Mouse (Mus musculus) limb, embryonic 10.5 days (tissue): Measurements from ENCODE around the gene Rmnd5a. TPM values are rescaled to one million over a fixed set of nuclear protein-coding genes. Genes with fewer than 3 reads are reported as not detected.

Source experiments
- DNase-seq: peaks from one replicate; pipeline ENCODE4 v3.0.0-alpha.2; 2017; ENCODE audit warnings: low spot score
- H3K27ac ChIP-seq: fragments of 300-500 bp; sonication (generic); 2 replicates; pipeline ENCODE4 v1.5.1; 2016; ENCODE audit warnings: mild to moderate bottlenecking
- H3K27me3 ChIP-seq: fragments of 300-500 bp; sonication (generic); 2 replicates; pipeline ENCODE4 v1.6.1; 2016; ENCODE audit warnings: low read depth, mild to moderate bottlenecking; ENCODE audit not compliant: poor library complexity, severe bottlenecking
- H3K36me3 ChIP-seq: fragments of 300-500 bp; sonication (generic); 2 replicates; pipeline ENCODE4 v1.6.1; 2016; ENCODE audit warnings: mild to moderate bottlenecking, moderate library complexity
- H3K4me1 ChIP-seq: fragments of 300-500 bp; sonication (generic); 2 replicates; pipeline ENCODE4 v1.6.1; 2016
- H3K4me3 ChIP-seq: fragments of 300-500 bp; sonication (generic); 2 replicates; pipeline ENCODE4 v1.5.1; 2016; ENCODE audit warnings: mild to moderate bottlenecking, moderate library complexity
- H3K9me3 ChIP-seq: fragments of 300-500 bp; sonication (generic); replicated peaks from 2 replicates; pipeline ENCODE4 v1.6.1; 2016; ENCODE audit warnings: mild to moderate bottlenecking
- WGBS: fragments of 180-500 bp; shearing (Covaris S2); methylation state at CpG from one replicate; pipeline ENCODE4 v1.1.7; 2016; 5-methylcytosine and 5-hydroxymethylcytosine counted together
- polyA plus RNA-seq: library from polyadenylated mRNA; unstranded; fragments of >200 nt; fragmentation: Nextera tagmentation; extraction: Ambion mirVana; gene quantifications from 2 replicates; pipeline ENCODE4 v1.2.1, GENCODE M21; 2016

The Rmnd5a gene
- polyA plus RNA-seq, 1 experiment from 2014 or later: 15.5 TPM

- Histone ChIP-seq H3K27ac (no peak overlapping the region), H3K27me3 (no peaks in the 10 kb centered on the region), H3K4me1 (peaks cover 7% of the 10 kb centered on the region), H3K4me3 (no peak overlapping the region), H3K36me3 (peaks cover 34% of the 10 kb centered on the region), H3K9me3 (no peaks in the 10 kb centered on the region)
- 88% methylated on average over 4 of the region's 4 CpGs for WGBS
- DNase-seq: no peak
Observed at GRCm38 (mm10) chr6:71427996-71428725, 12.3 kb downstream of the Rmnd5a start.

GRCm38 (mm10) chr6:71425681-71426080, 14.8 kb downstream of the Rmnd5a start:
- no peak overlapping the region for H3K4me3 ChIP-seq

GRCm38 (mm10) chr6:71423116-71423515, 17.3 kb downstream of the Rmnd5a start:
- Histone ChIP-seq H3K27me3 (no peaks in the 10 kb centered on the region), H3K27ac (no peak overlapping the region), H3K4me1 (peaks cover 3% of the 10 kb centered on the region; the same call in 1 of the 2 replicates), H3K4me3 (no peak overlapping the region), H3K36me3 (peaks cover 39% of the 10 kb centered on the region), H3K9me3 (no peaks in the 10 kb centered on the region)
- WGBS: 92% methylated on average over 3 of the region's 3 CpGs
- DNase-seq: no peak

More at GRCm38 (mm10) chr6:71425681-71426080, 14.8 kb downstream of the Rmnd5a start:
- H3K9me3 ChIP-seq: no peaks in the 10 kb centered on the region
- H3K27me3 ChIP-seq: no peaks in the 10 kb centered on the region
- peaks cover 37% of the 10 kb centered on the region for H3K36me3 ChIP-seq
- peaks cover 3% of the 10 kb centered on the region; the same call in 1 of the 2 replicates for H3K4me1 ChIP-seq
- DNase-seq: no peak
- no peak overlapping the region for H3K27ac ChIP-seq
- 92% methylated on average over 6 of the region's 6 CpGs for WGBS

DNA sequence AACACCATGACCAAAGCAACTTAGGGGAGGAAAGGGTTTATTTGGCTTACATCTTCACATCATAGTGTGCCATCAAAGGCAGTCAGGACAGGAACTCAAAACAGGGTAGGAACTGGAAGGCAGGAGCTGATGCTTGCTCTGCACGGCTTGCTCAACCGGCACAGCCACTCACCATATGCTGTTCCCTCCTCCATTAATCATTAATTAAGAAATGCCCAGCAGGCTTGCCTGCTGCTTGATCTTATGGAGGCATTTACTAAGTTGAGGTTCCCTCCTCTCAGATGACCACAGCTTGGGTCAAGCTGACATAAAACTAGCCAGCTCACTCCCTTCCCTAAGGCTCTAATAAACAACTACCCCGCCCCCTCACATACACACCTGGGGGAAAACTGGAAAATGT, 18.3 kb downstream of the Rmnd5a start:
- no peak for DNase-seq
- 76% methylated on average over 3 of the region's 3 CpGs for WGBS

DNA sequence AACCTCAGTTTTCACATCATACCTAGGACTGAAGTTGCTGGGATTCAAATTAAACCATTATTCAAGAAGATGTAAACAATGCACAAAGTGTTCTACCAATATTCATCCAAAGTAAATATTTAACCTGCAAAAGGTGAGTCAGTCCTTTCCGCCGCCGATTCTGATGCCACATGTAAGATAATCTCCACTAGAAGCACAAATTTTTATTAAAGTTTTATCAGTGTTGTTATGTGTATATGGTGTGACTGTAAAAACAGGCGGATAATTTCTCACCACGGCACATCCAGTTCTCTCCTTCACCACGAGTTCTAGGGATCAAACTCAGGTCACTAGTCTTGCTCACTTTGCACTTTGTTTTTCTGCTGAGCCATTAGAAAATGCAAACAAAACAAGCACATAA, 19.6 kb downstream of the Rmnd5a start:
- WGBS: 93% methylated on average over 6 of the region's 6 CpGs
- Histone ChIP-seq H3K4me1 (peaks cover 3% of the 10 kb centered on the region; the same call in 1 of the 2 replicates), H3K9me3 (no peaks in the 10 kb centered on the region), H3K4me3 (no peak overlapping the region), H3K36me3 (peaks cover 22% of the 10 kb centered on the region), H3K27ac (no peak overlapping the region), H3K27me3 (no peaks in the 10 kb centered on the region)
- no peak for DNase-seq

More for the DNA sequence above, 18.3 kb downstream of the Rmnd5a start:
- Histone ChIP-seq H3K4me1 (peaks cover 3% of the 10 kb centered on the region; the same call in 1 of the 2 replicates), H3K27ac (no peak overlapping the region), H3K27me3 (no peaks in the 10 kb centered on the region), H3K9me3 (no peaks in the 10 kb centered on the region), H3K4me3 (no peak overlapping the region), H3K36me3 (peaks cover 33% of the 10 kb centered on the region)

DNA sequence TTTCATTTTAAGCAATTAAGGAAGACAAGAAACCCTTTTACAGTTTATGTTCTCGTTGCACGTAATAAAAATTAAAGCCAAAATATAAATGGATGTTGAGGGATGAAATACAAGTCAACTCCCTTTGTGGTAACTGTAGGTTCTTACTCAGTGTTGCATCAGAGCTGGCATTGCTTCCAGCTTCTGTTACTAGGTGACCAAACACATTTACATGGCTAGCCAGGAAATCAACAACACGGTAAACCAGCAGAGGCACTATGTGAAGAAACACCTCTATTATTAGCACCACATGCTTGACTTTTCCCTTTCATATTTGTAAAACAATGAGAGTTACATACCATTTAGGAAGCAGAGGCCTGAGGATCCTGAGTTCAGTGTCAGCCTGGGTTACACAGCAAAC, 21.6 kb downstream of the Rmnd5a start:
- H3K36me3 ChIP-seq: peaks cover 22% of the 10 kb centered on the region
- H3K9me3 ChIP-seq: no peaks in the 10 kb centered on the region
- no peak overlapping the region for H3K4me3 ChIP-seq
- H3K27me3 ChIP-seq: no peaks in the 10 kb centered on the region
- H3K27ac ChIP-seq: no peak overlapping the region
- peaks cover 3% of the 10 kb centered on the region; the same call in 1 of the 2 replicates for H3K4me1 ChIP-seq
- WGBS: 94% methylated on average over 3 of the region's 3 CpGs
- DNase-seq: no peak

GRCm38 (mm10) chr6:71415446-71415845, 25.0 kb downstream of the Rmnd5a start:
- H3K36me3 ChIP-seq: peaks cover 36% of the 10 kb centered on the region
- H3K27ac ChIP-seq: no peak overlapping the region
- no peaks in the 10 kb centered on the region for H3K9me3 ChIP-seq
- H3K27me3 ChIP-seq: no peaks in the 10 kb centered on the region
- 87% methylated on average over 3 of the region's 3 CpGs for WGBS
- DNase-seq: no peak
- no peaks in the 10 kb centered on the region for H3K4me1 ChIP-seq
- no peak overlapping the region for H3K4me3 ChIP-seq

DNA sequence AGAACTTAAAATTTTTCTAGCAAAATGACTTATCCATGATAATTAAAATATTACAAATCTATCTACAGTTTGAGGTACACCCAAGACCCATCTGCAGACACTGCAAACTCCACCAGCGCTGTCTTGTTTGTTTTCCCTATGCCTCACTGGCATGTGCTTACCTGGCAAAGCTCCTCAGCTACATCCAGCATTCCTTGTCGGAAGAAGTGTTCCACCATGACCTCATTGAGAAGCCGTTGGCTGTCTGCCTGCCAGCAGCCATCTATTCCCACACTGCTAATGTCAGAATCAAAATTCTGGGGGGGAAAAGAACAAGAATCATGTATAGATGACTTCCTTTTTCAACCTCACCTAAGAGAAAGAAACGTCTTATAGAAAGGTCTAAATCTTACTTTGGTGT, 25.8 kb downstream of the Rmnd5a start:
- no peaks in the 10 kb centered on the region for H3K27me3 ChIP-seq
- no peak for DNase-seq
- no peak overlapping the region for H3K27ac ChIP-seq
- no peak overlapping the region for H3K4me3 ChIP-seq
- peaks cover 35% of the 10 kb centered on the region for H3K36me3 ChIP-seq
- no peaks in the 10 kb centered on the region for H3K9me3 ChIP-seq
- no peaks in the 10 kb centered on the region for H3K4me1 ChIP-seq
- WGBS: 92% methylated on average over 4 of the region's 4 CpGs

DNA sequence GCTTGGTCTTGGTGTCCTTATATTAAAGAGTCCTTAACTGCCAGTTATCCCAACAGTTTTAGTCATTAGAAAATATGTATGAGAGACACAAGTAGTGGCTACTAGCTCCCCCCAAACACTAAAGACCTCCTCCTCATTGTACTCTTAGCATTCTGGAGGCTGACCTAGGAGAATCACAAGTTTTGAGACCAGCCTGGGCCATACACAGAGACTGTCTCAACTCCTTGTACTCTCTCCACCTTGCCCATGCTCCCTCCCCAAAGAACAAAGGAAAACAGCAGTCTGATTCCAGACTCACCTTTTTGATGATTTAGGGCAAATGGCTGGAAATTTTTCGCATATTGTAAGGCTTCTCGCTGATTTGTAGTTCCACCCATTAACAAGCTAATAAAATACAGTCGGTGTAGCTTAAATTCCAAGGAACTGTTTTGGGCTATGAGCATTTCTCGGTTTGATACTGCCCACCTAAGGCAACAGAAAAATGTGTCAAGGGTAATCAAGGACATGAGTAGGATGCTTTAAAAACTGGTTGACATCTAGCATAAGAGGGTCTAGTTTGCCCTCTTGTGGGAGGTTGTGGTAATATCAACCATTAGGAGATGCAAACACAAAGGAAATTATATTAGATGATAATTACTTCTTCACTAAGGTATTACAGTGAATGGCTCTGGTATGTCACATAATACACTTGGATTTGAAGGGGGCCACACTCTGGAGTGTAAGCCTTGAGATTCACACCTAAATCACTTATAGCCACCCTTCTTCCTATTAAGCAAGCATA, 41.4 kb downstream of the Rmnd5a start:
- no peaks in the 10 kb centered on the region for H3K4me1 ChIP-seq
- WGBS: 94% methylated on average over 4 of the region's 4 CpGs
- DNase-seq: no peak
- H3K9me3 ChIP-seq: no peaks in the 10 kb centered on the region
- H3K4me3 ChIP-seq: no peak overlapping the region
- H3K27me3 ChIP-seq: no peaks in the 10 kb centered on the region
- peaks cover 41% of the 10 kb centered on the region for H3K36me3 ChIP-seq
- no peak overlapping the region for H3K27ac ChIP-seq

DNA sequence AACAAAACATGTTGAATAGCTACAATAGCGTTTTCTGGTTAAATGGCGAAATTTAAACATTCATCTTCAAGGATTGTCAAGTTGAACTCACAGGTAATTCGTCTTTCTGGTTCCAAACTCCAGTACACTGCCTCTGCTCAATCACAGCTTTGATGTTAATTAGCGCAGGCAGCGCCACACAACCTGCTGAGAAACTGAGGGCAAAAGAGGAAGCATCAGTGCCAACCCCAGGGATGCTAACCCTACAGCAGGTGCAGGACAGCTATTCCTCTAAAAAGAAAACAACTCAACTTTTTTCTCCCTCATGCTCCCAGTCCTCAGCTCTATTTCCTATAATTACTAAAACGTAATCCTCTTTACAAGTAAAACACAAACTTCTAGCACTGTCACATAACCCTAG, 43.7 kb downstream of the Rmnd5a start:
- peaks cover 54% of the 10 kb centered on the region for H3K36me3 ChIP-seq

DNA sequence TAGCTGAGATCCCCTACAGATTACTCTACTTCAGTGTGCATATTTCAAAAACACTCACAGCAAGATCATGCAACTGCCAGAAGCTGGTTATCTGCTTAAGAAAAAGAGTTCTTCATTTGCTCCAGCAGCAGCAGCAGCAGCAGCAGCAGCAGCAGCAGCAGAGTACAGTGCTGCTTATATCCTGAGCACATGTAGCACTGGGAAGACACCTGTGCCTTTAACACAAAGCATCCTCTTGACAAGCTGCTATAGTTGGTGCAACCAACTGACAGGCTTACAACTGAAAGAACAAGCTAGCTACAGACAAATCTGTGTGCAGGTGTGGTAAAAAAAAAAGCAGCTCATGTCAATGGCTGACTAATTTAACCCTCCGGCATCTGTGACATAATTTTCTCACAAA, 44.4 kb downstream of the Rmnd5a start:
- no peaks in the 10 kb centered on the region for H3K9me3 ChIP-seq
- no peak overlapping the region for H3K4me3 ChIP-seq
- DNase-seq: no peak
- H3K4me1 ChIP-seq: no peaks in the 10 kb centered on the region
- H3K27me3 ChIP-seq: no peaks in the 10 kb centered on the region
- WGBS: 97% methylated on average over 1 of the region's 1 CpGs
- peaks cover 59% of the 10 kb centered on the region for H3K36me3 ChIP-seq
- H3K27ac ChIP-seq: no peak overlapping the region

More for the DNA sequence above, 43.7 kb downstream of the Rmnd5a start:
- DNase-seq: no peak
- Histone ChIP-seq H3K27me3 (no peaks in the 10 kb centered on the region), H3K27ac (no peak overlapping the region), H3K4me3 (no peak overlapping the region), H3K4me1 (no peaks in the 10 kb centered on the region), H3K9me3 (no peaks in the 10 kb centered on the region)
- 87% methylated on average over 6 of the region's 6 CpGs for WGBS

DNA sequence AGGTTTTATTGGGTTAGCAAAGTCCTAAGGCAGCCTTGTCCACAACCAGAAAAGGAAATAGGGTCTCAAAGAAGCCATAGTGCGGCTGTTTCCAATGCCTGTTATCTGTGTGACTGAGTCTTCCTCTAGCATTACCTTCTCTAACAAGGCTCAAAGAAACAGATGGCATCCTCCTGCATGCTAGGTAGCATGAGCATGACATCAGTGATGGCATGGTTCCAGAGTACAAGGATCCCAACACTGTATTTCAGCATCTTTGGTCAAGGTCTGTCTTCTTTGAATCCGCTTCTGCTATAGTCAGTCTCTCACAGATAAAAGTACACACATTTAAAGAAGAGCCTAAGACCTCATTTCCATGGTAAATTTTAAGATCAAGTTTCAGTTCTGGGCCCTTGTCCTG, 49.9 kb downstream of the Rmnd5a start:
- WGBS: 95% methylated on average over 2 of the region's 2 CpGs
- Histone ChIP-seq H3K36me3 (peaks cover 53% of the 10 kb centered on the region), H3K4me3 (no peak overlapping the region), H3K9me3 (no peaks in the 10 kb centered on the region), H3K4me1 (no peaks in the 10 kb centered on the region), H3K27me3 (no peaks in the 10 kb centered on the region), H3K27ac (no peak overlapping the region)
- no peak for DNase-seq

DNA sequence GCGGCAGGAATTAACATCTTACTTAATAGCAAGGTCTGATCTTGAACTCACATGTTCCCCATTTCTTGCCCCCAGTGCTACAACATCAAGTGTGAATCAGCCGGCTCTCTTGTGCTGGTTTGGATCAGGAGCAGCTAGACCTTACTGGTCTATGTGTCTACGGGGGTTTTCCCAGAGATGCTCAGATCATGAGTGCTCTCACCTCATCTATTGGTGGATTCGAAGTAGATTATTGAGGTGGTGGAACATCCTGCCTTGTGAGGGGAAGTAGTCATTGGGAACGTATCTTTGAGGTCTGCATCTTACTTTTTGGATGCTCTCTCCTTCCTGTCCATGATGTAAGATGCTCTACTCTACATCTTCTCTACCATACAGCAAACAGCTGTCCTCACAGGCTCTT, 58.8 kb downstream of the Rmnd5a start:
- WGBS: 94% methylated on average over 5 of the region's 5 CpGs

More for the DNA sequence above, 58.8 kb downstream of the Rmnd5a start:
- Histone ChIP-seq H3K4me3 (no peak overlapping the region), H3K27ac (no peak overlapping the region), H3K4me1 (no peaks in the 10 kb centered on the region), H3K36me3 (no peaks in the 10 kb centered on the region), H3K9me3 (no peaks in the 10 kb centered on the region), H3K27me3 (no peaks in the 10 kb centered on the region)
- DNase-seq: no peak
